Mouse (Mus musculus): ENCODE measurements around the gene Spata21.

Gene Spata21

GRCm38 (mm10) chr4:141073661-141074060 lies 14.5 kb upstream of the Spata21 start:
- no peak for DNase-seq (ENCODE audit: extremely low read depth, low read depth, low spot score)

- DNase-seq (ENCODE audit: extremely low read depth, low read depth, low spot score) = no peak
Observed at GRCm38 (mm10) chr4:141074109-141074508, 14.0 kb upstream of the Spata21 start.

DNA sequence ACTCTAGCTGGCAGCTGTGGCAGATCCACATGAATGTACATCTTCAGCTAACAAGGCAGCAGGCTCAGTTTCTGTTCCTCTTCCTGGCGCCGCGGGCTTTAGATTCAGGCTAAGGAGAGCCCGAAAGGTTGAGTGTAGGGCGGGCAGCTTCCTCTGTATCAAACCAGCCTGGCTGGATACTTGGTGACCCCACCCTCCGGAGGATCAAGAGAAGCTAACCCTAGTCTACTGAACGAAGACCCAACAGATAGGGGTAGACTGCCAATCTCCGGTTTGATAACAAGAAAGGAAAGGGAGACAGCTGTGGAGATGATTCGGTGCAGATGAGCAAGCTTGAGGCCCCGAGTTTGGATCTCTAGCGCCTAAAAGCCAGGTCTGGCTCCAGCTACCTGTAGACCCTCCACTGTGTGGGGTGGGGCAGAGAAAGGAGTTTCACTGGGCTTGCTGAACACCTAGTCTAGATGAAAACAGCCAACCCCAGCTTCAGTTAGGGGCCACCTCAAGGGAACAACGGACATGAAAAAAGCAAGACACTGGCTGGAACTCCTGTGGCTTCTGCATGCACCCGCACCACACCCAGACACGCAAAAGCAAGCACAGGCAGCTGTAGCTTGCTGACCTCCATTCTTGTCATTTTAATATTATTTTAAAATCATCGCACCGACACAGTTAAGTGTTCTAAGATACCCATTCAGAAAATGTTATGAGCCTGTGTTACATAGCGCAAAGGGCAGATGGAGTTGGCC lies 11.2 kb upstream of the Spata21 start:
- DNase-seq (ENCODE audit: extremely low read depth, low read depth, low spot score) = no peak

- DNase-seq (ENCODE audit: extremely low read depth, low read depth, low spot score) = no peak
Observed at GRCm38 (mm10) chr4:141077681-141078509, 10.2 kb upstream of the Spata21 start, which contains the start of gene Necap2. Gene Necap2 (minus strand): TSS chr4:141078357.

GRCm38 (mm10) chr4:141078510-141079137 lies 9.5 kb upstream of the Spata21 start:
- no peak for DNase-seq (ENCODE audit: extremely low read depth, low read depth, low spot score)

GRCm38 (mm10) chr4:141086862-141087261 lies 1.3 kb upstream of the Spata21 start:
- DNase-seq (ENCODE audit: extremely low read depth, low read depth, low spot score) = no peak

- DNase-seq (ENCODE audit: extremely low read depth, low read depth, low spot score) = no peak
Observed at GRCm38 (mm10) chr4:141088714-141089113, 581 bp downstream of the Spata21 start.

DNA sequence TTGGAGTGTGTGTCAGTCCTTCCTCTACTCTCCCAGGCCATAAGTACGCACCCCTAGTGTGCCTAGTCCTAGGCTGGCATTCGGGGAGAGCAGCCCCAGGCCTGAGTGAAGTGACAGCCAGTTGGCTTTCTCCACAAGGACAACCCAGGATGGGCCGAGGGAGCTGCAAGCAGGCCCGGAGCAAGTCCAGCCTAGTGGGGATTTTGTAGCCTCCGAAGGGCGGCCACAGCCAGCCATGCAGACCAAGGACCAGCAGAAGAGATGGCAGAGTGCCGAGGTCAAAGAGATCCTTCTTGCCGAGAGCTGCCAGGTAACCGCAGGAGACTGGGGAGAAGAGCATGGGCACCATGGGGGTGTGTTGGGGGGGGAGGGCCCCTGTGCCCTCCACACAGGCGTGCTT lies 6.9 kb downstream of the Spata21 start:
- no peak for DNase-seq (ENCODE audit: extremely low read depth, low read depth, low spot score)

- DNase-seq (ENCODE audit: extremely low read depth, low read depth, low spot score) = no peak
Observed at GRCm38 (mm10) chr4:141096710-141097109, 8.6 kb downstream of the Spata21 start.

GRCm38 (mm10) chr4:141098935-141099334 lies 10.8 kb downstream of the Spata21 start:
- DNase-seq (ENCODE audit: extremely low read depth, low read depth, low spot score) = no peak

GRCm38 (mm10) chr4:141099956-141100355 lies 11.8 kb downstream of the Spata21 start:
- no peak for DNase-seq (ENCODE audit: extremely low read depth, low read depth, low spot score)

- no peak for DNase-seq (ENCODE audit: extremely low read depth, low read depth, low spot score)
Observed at GRCm38 (mm10) chr4:141101291-141101690, 13.2 kb downstream of the Spata21 start.

- DNase-seq (ENCODE audit: extremely low read depth, low read depth, low spot score) = no peak
Observed at GRCm38 (mm10) chr4:141101855-141102254, 13.7 kb downstream of the Spata21 start.

GRCm38 (mm10) chr4:141106526-141107183 lies 18.5 kb downstream of the Spata21 start:
- DNase-seq (ENCODE audit: extremely low read depth, low read depth, low spot score) = no peak

DNA sequence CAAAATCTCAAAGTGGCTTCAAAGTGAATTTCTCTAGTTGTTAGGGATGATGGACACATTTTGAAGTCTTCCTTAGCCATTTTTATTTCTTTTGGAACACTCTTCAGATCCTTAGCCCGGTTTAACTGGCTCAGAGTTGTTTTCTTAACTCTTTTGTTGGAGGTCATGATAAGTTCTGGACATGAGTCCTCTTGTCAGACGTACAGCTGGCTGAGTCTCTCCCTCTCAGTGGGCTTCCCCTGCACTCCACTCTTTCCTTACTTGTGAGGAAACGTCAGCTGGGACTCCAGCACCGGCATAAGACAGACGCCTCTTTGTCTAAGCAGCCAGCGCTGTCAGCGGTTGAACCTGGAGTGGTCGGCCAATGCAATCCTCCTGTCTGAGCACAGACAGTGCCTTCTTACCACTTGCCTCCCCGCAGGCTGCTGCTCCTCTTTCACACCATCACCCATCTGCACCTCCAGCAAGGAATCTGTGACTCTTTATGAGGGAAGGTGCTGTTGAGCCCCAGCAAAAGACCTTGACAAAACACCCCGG lies 20.1 kb downstream of the Spata21 start:
- DNase-seq (ENCODE audit: extremely low read depth, low read depth, low spot score) = no peak

DNA sequence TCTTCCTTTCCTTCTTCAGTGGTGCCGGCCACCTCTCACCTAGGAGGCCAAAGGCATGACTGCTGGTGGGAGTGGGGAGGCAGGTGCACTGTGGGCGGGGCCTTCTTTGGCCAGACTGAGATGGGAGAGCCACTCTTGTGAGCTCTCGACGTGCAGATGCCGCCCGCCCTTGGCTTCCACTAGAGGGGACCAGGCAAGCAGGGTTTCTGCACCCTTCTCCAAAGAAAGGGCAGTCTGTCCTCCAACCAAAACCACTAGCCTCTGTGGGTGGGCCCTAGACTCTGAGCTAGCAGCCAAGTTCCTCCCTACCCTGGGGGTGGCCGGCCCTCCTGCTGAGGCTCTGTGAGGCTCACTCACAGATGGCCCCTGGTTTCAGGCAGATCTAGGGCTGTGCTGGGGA lies 25.7 kb downstream of the Spata21 start:
- no peak for DNase-seq (ENCODE audit: extremely low read depth, low read depth, low spot score)

DNA sequence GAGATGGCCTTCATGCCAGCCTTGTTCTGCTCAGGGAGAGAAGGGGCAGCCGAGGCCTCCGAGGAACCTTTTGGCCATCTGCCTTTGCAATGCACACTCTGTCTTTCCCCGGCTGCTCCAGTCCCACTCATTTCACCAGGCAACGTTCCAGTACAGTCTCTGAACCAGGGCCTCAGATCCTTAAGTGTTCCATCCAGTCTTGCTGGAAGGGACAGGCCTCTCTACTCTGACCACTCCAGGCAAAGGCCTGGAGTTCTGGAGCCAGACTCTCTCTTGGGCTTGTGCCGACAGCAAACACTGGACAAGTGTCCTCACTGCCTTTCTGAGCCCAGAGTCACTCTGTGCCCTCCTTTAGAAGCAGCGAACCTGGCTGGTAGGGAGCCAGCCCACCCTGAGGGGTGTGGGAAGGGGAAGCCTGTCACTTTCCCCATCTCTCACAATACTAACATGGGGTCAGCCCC lies 26.4 kb downstream of the Spata21 start:
- no peak for DNase-seq (ENCODE audit: extremely low read depth, low read depth, low spot score)

DNA sequence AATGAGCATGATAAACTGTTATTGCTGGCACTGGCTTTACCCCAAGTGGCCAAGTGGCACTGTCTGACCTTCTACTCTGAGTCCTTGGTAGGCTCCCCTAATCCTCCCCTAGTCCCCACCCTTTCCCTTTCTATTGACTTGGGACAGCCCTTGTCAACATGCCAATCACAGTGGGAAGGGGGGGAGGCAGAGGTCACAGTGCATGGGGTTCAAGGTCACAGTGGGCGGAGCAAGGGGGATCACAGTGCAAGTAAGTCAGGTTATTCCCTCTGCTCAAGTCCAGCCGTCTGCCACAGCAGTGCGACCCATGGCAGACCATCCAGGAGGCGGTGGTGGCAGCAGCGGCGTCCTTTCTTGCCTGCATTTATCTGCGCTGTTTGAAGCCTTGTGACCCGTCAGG lies 27.3 kb downstream of the Spata21 start:
- DNase-seq (ENCODE audit: extremely low read depth, low read depth, low spot score) = no peak

DNA sequence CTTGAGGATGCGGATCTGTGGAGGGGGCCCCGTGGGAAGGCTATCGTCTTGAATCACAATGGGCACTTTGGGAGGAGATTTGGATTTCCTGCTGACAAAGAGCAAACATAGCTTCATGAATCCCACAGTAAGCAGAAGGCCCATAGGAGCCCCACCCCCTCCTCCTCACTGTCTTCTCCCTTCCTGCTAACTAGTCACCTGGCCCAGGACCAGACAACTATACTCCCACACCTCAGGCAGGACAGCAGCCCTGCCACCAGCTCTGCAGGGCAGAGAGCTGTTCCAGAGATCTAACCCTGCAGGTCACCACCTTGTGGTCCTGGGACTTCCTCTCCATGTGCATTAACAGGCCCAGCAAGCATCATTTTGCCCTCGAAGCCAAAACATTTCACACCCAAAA lies 30.6 kb downstream of the Spata21 start:
- no peak for DNase-seq (ENCODE audit: extremely low read depth, low read depth, low spot score)

- DNase-seq (ENCODE audit: extremely low read depth, low read depth, low spot score) = no peak
Observed at GRCm38 (mm10) chr4:141120700-141121099, 32.6 kb downstream of the Spata21 start.

DNA sequence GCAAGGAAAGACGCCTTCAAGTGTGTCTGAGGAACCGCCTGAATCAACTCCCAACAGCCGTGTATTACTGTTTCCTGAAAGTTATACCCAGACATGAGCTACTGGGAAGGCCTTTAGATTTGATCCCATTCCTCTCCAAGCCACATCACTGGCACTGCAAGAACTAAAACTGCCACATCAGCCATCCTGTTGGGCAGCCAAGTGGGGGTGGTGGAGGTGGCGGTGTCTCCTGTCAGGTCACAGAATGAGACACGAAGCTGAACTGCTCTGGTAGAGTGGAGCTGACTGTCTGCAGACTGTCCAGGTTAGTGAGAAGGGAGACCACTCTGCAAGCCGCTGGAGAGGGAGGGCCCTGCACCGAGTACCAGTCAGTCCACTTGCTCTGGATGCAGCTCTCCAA lies 34.5 kb downstream of the Spata21 start:
- no peak for DNase-seq (ENCODE audit: extremely low read depth, low read depth, low spot score)
